In genomic region chr16:4017466-4017865, GRCm38 (mm10) we compare ENCODE assay signal across 8 mouse cellular contexts. TPM values are rescaled to one million over a fixed set of nuclear protein-coding genes. Genes with fewer than 3 reads are reported as not detected.
DNase-seq lines count a peak whose midpoint lies in the region; ATAC-seq lines count a peak whose summit lies in the region.
"Not testable (repeated sequence)": the region's sequence is repeated elsewhere in the genome, so short reads cannot be mapped to it uniquely, and the experiment has no call there.
"Had no signal": no experiment of that assay in that cellular context is flagged by ENCODE, and none has a peak within 500 bp of the region (broad histone marks: within the 10 kb centered on the region; RNA-seq: fewer than 3 reads in every experiment).

No protein-coding gene starts in this region.

- 0 out of 2 replicates have a peak, but pooled peaks have one; percentile 44 for ATAC-seq in embryonic facial prominence, embryonic 11.5 days (replicated peaks; ENCODE audit: insufficient number of reproducible peaks, low FRiP score, low TSS enrichment, low read depth)

- H3K4me1 ChIP-seq in embryonic facial prominence, embryonic 10.5 days; embryonic facial prominence, embryonic 11.5 days (ENCODE audit: control insufficient read depth, insufficient read depth, low read length): not testable (repeated sequence)

- H3K27ac ChIP-seq in embryonic facial prominence, embryonic 10.5 days (replicated peaks); embryonic facial prominence, embryonic 11.5 days (replicated peaks; ENCODE audit: low read depth, low read length): not testable (repeated sequence)

- WGBS in embryonic facial prominence, embryonic 10.5 days, result 61% methylated on average over 6 of the region's 6 CpGs
- WGBS in embryonic facial prominence, embryonic 11.5 days, result 59% methylated on average over 6 of the region's 6 CpGs

- not testable (repeated sequence) for H3K4me3 ChIP-seq in embryonic facial prominence, embryonic 10.5 days; embryonic facial prominence, embryonic 11.5 days (ENCODE audit: low read depth, low read length)

- not testable (repeated sequence) for H3K9me3 ChIP-seq in embryonic facial prominence, embryonic 10.5 days; embryonic facial prominence, embryonic 11.5 days (replicated peaks; ENCODE audit: control insufficient read depth, low read length)

- H3K36me3 ChIP-seq in embryonic facial prominence, embryonic 10.5 days (replicated peaks); embryonic facial prominence, embryonic 11.5 days (replicated peaks; ENCODE audit: control insufficient read depth, insufficient read depth, low read depth, low read length): not testable (repeated sequence)

- DNase-seq in ES-CJ7 (ENCODE audit: low read depth, low spot score) (peak; percentile 39), R1 (ENCODE audit: low read depth, low spot score) (peak; percentile 59), ZHBTc4 (ENCODE audit: low read depth, low spot score) (peak; percentile 39)
- peak; percentile 13 for DNase-seq in embryo, embryonic 10.5 days (ENCODE audit: low spot score)
- peak; percentile 44 for DNase-seq in embryonic facial prominence, embryonic 10.5 days (ENCODE audit: low spot score)
- DNase-seq in embryonic facial prominence, embryonic 11.5 days (ENCODE audit: low spot score), result peak; percentile 50

- H3K4me2 ChIP-seq in embryonic facial prominence, embryonic 11.5 days (ENCODE audit: low read depth, low read length), result not testable (repeated sequence)

- not testable (repeated sequence) for H3K27me3 ChIP-seq in embryonic facial prominence, embryonic 10.5 days (replicated peaks; ENCODE audit: low read depth, poor library complexity, severe bottlenecking); embryonic facial prominence, embryonic 11.5 days (ENCODE audit: control insufficient read depth, insufficient read depth, low read length)

- not testable (repeated sequence) for H3K9ac ChIP-seq in embryonic facial prominence, embryonic 11.5 days (replicated peaks; ENCODE audit: low read length)

RNA-seq across cellular contexts. Expression of gene Slx4, which starts 13.9 kb away (rescaled TPM):
- polyA plus RNA-seq in embryonic facial prominence, embryonic 10.5 days (2016; fragmentation: Nextera tagmentation; extraction: Ambion mirVana), result 26.4 and 28.0 TPM in 2 replicates
- 25.2 and 25.3 TPM in 2 replicates for polyA plus RNA-seq in embryonic facial prominence, embryonic 11.5 days (2014; fragmentation: Nextera tagmentation; extraction: Ambion mirVana)

RNA-seq across cellular contexts. Expression of gene Dnase1, which starts 19.3 kb away (rescaled TPM):
- polyA plus RNA-seq in embryonic facial prominence, embryonic 10.5 days (2016; fragmentation: Nextera tagmentation; extraction: Ambion mirVana), result 6.5 and 8.6 TPM in 2 replicates
- 4.4 and 5.0 TPM in 2 replicates for polyA plus RNA-seq in embryonic facial prominence, embryonic 11.5 days (2014; fragmentation: Nextera tagmentation; extraction: Ambion mirVana)
- polyA plus RNA-seq: adrenal gland, adult 2 months; G1E had no signal

RNA-seq across cellular contexts. Expression of gene Nlrc3, which starts 41.0 kb away (rescaled TPM):
- 0.97 and 1.0 TPM in 2 replicates for polyA plus RNA-seq in embryonic facial prominence, embryonic 10.5 days (2016; fragmentation: Nextera tagmentation; extraction: Ambion mirVana)
- 0.76 and 0.91 TPM in 2 replicates for polyA plus RNA-seq in embryonic facial prominence, embryonic 11.5 days (2014; fragmentation: Nextera tagmentation; extraction: Ambion mirVana)
- polyA plus RNA-seq: G1E had no signal
